Mouse (Mus musculus) lung, adult 2 months (tissue): ENCODE results near the gene Wdr81. TPM values are rescaled to one million over a fixed set of nuclear protein-coding genes. Genes with fewer than 3 reads are reported as not detected.
"Not testable (repeated sequence)": the region's sequence is repeated elsewhere in the genome, so short reads cannot be mapped to it uniquely, and the experiment has no call there.

Source experiments
- DNase-seq: peaks from one replicate; pipeline ENCODE4 v3.0.0; 2022
- H3K4me1 ChIP-seq: fragments of 200-500 bp; 2 replicates; pipeline ENCODE4 v1.6.1; 2011; ENCODE audit warnings: low read length; ENCODE audit not compliant: control insufficient read depth, insufficient read depth
- H3K4me3 ChIP-seq: fragments of 200-500 bp; replicated peaks from 2 replicates; pipeline ENCODE3; 2011; ENCODE audit warnings: low read depth, mild to moderate bottlenecking, control low read depth, low read length; ENCODE audit errors: extremely low read depth
- CTCF ChIP-seq: fragments of 200-500 bp; IDR thresholded peaks from 2 replicates; pipeline ENCODE4 v1.5.1; 2011; ENCODE audit warnings: mild to moderate bottlenecking, low read length, control low read depth; ENCODE audit not compliant: insufficient read depth
- POLR2A ChIP-seq: fragments of 200-500 bp; IDR thresholded peaks from 2 replicates; pipeline ENCODE4 v1.6.1; 2011; ENCODE audit warnings: low read depth, mild to moderate bottlenecking, control low read depth, low read length, borderline replicate concordance; ENCODE audit errors: extremely low read depth
- WGBS: fragments of 180-500 bp; shearing (Covaris S2); methylation state at CpG from one replicate; pipeline ENCODE4 v1.1.7; 2018; 5-methylcytosine and 5-hydroxymethylcytosine counted together
- polyA plus RNA-seq: library from polyadenylated mRNA; depleted of rRNA; stranded (reverse); fragments of >200 nt; gene quantifications from 2 replicates; pipeline ENCODE4 v1.2.3, GENCODE M21; 2012

Wdr81 gene
- polyA plus RNA-seq, 1 experiment = 29.9 TPM

DNA sequence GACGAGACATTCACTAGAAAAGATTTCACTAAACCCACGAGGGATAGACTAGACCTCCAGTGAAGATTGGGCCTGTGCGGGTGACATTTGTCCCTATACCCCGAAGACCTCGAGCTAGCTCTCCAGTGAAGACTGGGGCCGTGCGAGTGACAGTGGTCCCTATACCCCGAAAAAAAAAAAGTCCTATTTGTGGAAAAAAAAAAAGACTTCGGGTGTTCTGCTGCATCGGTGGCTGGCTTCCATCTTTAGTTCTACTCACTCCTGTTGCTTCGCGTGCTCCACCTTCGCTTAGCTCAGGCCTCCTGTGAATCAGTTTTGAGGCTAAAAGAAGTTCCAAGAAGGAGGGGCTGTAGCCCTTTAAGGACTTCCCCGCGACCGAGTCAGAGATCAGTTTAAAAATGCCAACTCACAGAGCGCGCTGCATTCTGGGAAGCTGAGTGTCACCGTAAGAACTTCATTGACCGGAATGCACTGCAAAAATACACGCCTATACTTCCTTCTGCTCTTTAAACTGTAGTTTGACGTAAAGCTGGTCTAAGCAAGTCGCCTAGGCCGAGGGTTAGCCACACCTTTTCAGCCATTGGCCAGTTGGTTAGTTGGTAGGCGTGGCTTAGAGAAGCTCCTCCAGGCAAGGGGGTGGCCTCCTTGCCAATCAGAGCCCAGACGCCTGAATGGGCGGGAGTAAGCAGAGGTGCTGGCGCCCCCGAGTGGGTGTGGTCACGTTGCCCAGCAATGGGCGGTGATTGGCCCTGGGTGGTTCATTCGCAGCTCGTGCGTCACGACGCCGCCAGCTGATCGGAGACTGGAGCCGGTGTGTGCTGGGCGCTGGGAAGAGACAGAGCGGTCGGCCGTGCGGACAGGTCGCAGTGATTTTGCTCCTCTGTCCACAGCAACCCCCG is 6.6 kb upstream of the Wdr81 start, which contains the start of gene Tlcd2:
Gene Tlcd2, plus strand, starts transcription at position 872 of the 899 bp plus-strand sequence.
- DNase-seq = peak; percentile 98
- peak; percentile 99 for TF ChIP-seq POLR2A
- no peak for TF ChIP-seq CTCF
- H3K4me3 ChIP-seq = peak within 1 kb of the TSS; percentile 83
- peaks cover 19% of the 10 kb centered on the region for H3K4me1 ChIP-seq
- under 1% methylated on average over 46 of the region's 46 CpGs for WGBS

GRCm38 (mm10) chr11:75460103-75460843 is 5.8 kb upstream of the Wdr81 start:
- Histone ChIP-seq H3K4me3 (peak overlapping the region; percentile 71), H3K4me1 (peaks cover 20% of the 10 kb centered on the region)
- 2% methylated on average over 19 of the region's 19 CpGs for WGBS
- TF ChIP-seq POLR2A = peak; percentile 28; the same call in 1 of the 2 replicates
- no peak for TF ChIP-seq CTCF
- DNase-seq = peak; percentile 88

DNA sequence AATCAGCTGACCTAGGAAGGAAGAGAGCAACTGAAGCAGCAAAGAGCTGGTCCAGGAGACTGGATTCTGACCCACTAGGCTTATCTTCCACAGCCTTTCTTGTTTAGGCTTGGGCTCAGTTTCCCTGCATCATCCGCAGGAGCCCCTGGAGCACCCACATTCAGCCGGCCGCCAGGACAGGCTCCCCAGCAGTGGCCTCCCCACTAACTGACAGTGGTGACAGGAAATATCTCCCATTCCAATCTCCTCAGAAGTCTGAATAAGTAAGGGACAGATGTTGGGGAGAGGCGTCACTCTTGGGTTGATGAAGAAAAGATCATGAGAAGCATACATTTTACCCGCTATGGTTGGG is 5.2 kb upstream of the Wdr81 start:
- Histone ChIP-seq H3K4me1 (peaks cover 22% of the 10 kb centered on the region), H3K4me3 (no peak overlapping the region)
- TF ChIP-seq POLR2A (no peak), CTCF (no peak)
- 11% methylated on average over 5 of the region's 5 CpGs for WGBS
- no peak for DNase-seq

DNA sequence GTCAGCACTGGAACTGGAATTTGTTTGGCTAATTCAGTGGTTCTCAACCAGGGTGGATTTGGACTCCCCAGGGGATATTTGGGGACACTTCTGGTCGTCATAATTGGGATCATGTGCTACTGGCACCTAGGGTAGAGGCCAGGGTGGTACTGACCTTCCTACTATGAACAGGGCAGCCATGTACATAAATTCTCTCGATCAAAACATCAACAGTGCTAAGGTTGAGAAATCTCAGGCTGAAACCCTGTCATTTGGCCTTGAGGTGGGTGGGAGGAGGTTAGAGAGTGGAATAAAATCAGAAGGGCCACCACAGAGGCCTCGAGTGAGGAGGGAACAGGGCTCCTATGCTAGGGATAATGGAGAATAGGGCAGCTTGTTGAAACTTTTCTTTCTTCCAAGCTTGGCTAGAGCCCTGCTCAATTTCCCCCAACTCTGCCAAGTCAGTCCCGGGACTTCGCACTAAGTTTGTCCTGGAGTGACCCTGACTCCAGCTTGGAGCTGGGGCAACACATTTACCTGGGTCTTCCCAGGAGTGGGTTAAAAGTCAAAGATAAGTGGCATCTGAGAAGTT is 4.7 kb upstream of the Wdr81 start:
- WGBS = 37% methylated on average over 5 of the region's 5 CpGs
- no peak for DNase-seq
- TF ChIP-seq POLR2A = no peak
- no peak for TF ChIP-seq CTCF
- Histone ChIP-seq H3K4me3 (no peak overlapping the region), H3K4me1 (peaks cover 22% of the 10 kb centered on the region)

- no peak overlapping the region for H3K4me3 ChIP-seq
- no peak for DNase-seq
- 50% methylated on average over 8 of the region's 8 CpGs for WGBS
- H3K4me1 ChIP-seq = peaks cover 26% of the 10 kb centered on the region
- no peak for TF ChIP-seq POLR2A
- TF ChIP-seq CTCF = no peak
These were observed 4.1 kb upstream of the Wdr81 start for GRCm38 (mm10) chr11:75458628-75459041.

- DNase-seq = no peak
- WGBS = 16% methylated on average over 3 of the region's 3 CpGs
- peaks cover 24% of the 10 kb centered on the region for H3K4me1 ChIP-seq
- H3K4me3 ChIP-seq = no peak overlapping the region
- TF ChIP-seq CTCF = peak; percentile 32; the same call in 1 of the 2 replicates
- TF ChIP-seq POLR2A = no peak
These were observed 3.7 kb upstream of the Wdr81 start for GRCm38 (mm10) chr11:75458169-75458568.

GRCm38 (mm10) chr11:75456440-75456871 is 1.9 kb upstream of the Wdr81 start:
- Histone ChIP-seq H3K4me3 (no peak overlapping the region), H3K4me1 (peaks cover 21% of the 10 kb centered on the region)
- no peak for DNase-seq
- TF ChIP-seq CTCF (no peak), POLR2A (no peak)
- WGBS = 63% methylated on average over 7 of the region's 7 CpGs

GRCm38 (mm10) chr11:75455971-75456370 is 1.5 kb upstream of the Wdr81 start:
- not testable (repeated sequence) for H3K4me3 ChIP-seq, DNase-seq
- WGBS = 98% methylated on average over 2 of the region's 2 CpGs
- H3K4me1 ChIP-seq = peaks cover 23% of the 10 kb centered on the region

DNA sequence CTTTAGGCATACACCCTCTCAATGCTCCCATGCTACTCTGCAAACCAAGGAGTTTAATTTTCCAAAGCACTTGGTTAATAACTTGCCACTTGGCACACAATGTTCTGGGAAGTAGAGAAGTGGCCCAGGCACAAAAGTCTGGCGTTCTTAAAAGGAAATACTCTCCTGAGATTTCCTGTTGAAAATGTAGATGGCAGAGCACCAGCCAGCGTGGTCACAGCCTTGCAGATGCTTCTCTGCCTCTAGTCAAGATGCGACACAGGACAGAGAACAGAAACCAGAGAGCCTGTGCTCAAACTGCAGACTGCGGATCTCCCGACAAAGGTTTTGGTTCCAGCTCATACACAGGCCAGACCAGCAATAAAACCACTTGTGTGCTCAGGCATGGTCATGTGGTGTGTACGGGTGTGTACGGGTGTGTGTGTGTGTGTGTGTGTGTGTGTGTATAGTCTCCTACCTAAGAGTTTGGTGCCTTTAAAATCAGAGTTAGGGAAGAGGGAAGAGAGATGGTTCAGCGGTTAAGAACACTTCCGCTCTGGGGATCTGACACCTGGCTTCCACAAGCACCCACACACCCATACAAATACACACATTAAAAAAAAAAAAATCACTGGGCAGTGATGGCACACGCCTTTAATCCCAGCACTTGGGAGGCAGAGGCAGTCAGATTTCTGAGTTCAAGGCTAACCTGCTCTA is 672 bp upstream of the Wdr81 start:
- peaks cover 25% of the 10 kb centered on the region for H3K4me1 ChIP-seq
- DNase-seq = no peak
- no peak for TF ChIP-seq CTCF
- no peak for TF ChIP-seq POLR2A
- WGBS = 42% methylated on average over 10 of the region's 10 CpGs
- no peak overlapping the region for H3K4me3 ChIP-seq
